Mouse (Mus musculus) lung, adult 2 months (tissue): ENCODE data around the gene Rftn1.

Experiments
- CTCF ChIP-seq: fragments of 200-500 bp; IDR thresholded peaks from 2 replicates; pipeline ENCODE4 v1.5.1; 2011; ENCODE audit warnings: mild to moderate bottlenecking, low read length, control low read depth; ENCODE audit not compliant: insufficient read depth
- POLR2A ChIP-seq: fragments of 200-500 bp; IDR thresholded peaks from 2 replicates; pipeline ENCODE4 v1.6.1; 2011; ENCODE audit warnings: low read depth, mild to moderate bottlenecking, control low read depth, low read length, borderline replicate concordance; ENCODE audit errors: extremely low read depth

DNA sequence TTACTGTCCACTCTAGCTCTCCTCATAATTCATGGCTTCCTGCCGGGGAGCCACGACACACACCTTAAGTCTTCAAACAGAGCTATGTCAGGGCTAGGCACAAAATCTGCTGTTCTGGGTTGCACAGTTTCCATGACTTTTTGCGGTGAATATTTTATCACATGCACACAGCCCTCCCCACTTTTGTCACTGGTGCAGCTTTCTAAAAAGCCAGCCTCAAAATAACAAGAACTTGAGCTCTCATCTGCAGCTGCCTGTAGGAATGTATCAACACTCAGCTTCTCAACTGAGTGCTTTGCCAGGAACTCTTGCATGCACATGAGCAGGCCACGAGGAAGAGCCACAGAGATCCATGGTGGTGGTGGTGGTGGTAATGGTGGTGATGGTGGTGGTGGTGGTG lies 129.0 kb downstream of the Rftn1 start:
- no peak for TF ChIP-seq POLR2A
- TF ChIP-seq CTCF = no peak
